Mouse (Mus musculus): ENCODE measurements around the gene Npat. TPM values are rescaled to one million over a fixed set of nuclear protein-coding genes. Genes with fewer than 3 reads are reported as not detected.
A peak's percentile ranks its signal among the peaks of the same experiment; 100 is the strongest.

Gene Npat
- polyA plus RNA-seq, 1 experiment from 2014 or later: 6.8 TPM

DNA sequence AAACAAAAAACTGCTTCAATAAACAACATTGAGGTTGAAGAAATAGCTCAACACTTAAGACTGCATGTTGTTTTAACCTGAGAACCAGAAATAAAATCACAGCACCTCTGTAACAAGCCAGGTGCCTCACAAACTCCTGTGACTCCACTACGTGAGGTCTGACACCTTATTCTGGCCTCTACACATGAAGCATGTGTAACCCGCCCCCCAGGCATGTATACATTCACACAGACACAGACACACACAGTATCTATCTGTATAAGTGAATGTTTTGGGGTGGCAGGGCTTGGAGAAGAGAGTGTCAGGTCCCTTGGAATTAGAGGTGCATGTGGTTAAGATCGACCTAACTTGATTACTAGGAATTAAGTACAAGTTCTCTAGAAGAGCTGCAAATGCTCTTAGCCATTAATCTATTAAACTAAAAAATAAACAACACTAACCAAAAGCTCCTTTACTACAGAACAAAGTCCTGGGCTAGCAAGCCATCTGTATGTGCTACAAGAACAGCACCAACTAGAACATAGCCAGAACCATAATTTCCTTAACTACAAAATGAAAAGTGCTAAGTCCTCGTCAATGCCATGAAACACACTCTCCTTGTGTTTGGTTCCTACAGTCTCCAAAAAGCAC, 60.2 kb downstream of the Npat start:
- Histone ChIP-seq H3K36me3 (ENCODE audit: insufficient read depth, low read length) (peaks cover 8% of the 10 kb centered on the region; the same call in 1 of the 2 replicates), H3K9ac (replicated peaks; ENCODE audit: low read depth) (no peak overlapping the region), H3K9me3 (ENCODE audit: low read length) (no peaks in the 10 kb centered on the region), H3K4me2 (replicated peaks; ENCODE audit: low read depth, low read length) (no peak overlapping the region), H3K27ac (ENCODE audit: low read length) (no peak overlapping the region), H3K4me3 (ENCODE audit: low read depth, low read length) (no peak overlapping the region), H3K27me3 (replicated peaks; ENCODE audit: insufficient read depth, low read length) (no peaks in the 10 kb centered on the region), H3K4me1 (ENCODE audit: insufficient read depth, low read depth, low read length) (no peaks in the 10 kb centered on the region)
- 86% methylated on average over 4 of the region's 4 CpGs for WGBS
- TF ChIP-seq EP300 (IDR thresholded peaks at IDR 0.05) (no peak), CTCF (IDR thresholded peaks at IDR 0.05) (no peak)
- DNase-seq (ENCODE audit: low spot score) (no peak), ATAC-seq (no peak)

DNA sequence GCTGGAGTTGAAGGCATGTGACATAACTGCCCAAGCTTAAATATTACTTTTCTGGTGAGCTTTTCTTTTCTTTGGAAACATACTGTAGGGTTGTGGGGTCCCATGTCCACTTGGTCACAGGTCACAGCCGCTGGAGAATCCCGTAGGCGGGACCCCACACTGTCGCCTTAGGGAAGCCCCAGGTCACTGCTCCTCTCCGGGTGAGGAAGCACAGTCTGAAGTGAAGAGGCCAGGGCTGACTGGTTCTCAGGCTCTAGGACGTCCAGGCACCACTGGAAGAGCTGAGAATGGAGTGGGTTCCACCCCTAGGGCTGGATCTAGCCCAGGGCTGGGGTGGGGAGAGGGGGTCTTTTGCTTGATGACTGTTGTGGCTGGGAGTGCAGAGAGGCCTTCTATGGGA, 61.8 kb downstream of the Npat start:
- no peak overlapping the region for H3K27ac ChIP-seq (ENCODE audit: low read length)
- DNase-seq (ENCODE audit: low spot score) (no peak), ATAC-seq (no peak)
- TF ChIP-seq CTCF (IDR thresholded peaks at IDR 0.05) (no peak), EP300 (IDR thresholded peaks at IDR 0.05) (no peak)
- H3K27me3 ChIP-seq (replicated peaks; ENCODE audit: insufficient read depth, low read length): no peaks in the 10 kb centered on the region
- 0 out of 2 replicates have a peak, but pooled peaks cover 4% of the 10 kb centered on the region for H3K4me1 ChIP-seq (ENCODE audit: insufficient read depth, low read depth, low read length)
- H3K9me3 ChIP-seq (ENCODE audit: low read length): no peaks in the 10 kb centered on the region
- peaks cover 4% of the 10 kb centered on the region; the same call in 1 of the 2 replicates for H3K36me3 ChIP-seq (ENCODE audit: insufficient read depth, low read length)
- 79% methylated on average over 6 of the region's 6 CpGs for WGBS
- no peak overlapping the region for H3K9ac ChIP-seq (replicated peaks; ENCODE audit: low read depth)
- H3K4me2 ChIP-seq (replicated peaks; ENCODE audit: low read depth, low read length): no peak overlapping the region
- no peak overlapping the region for H3K4me3 ChIP-seq (ENCODE audit: low read depth, low read length)

DNA sequence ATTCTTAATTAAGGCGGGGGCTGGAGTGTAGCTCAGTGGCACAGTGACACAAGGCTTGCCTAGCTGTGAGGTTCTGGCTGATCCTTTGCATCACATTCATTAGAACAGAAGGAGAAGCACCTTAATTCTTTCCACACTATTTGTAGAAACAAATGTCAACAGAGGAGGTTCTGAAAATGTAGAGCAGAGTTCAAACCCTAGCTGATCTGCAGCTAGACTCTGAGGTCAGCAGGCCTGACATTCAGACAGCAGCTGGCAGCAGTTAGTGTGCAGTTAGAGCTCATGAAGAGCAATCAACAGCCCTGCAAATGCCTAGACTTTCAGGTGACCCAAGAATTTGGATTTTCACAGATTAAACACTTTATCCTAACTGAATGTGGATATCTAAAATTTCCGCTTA, 64.7 kb downstream of the Npat start:
- H3K4me2 ChIP-seq (replicated peaks; ENCODE audit: low read depth, low read length): no peak overlapping the region
- ATAC-seq (no peak), DNase-seq (ENCODE audit: low spot score) (no peak)
- H3K9me3 ChIP-seq (ENCODE audit: low read length): no peaks in the 10 kb centered on the region
- H3K27ac ChIP-seq (ENCODE audit: low read length): no peak overlapping the region
- 0 out of 2 replicates have a peak overlapping the region, but pooled peaks have one; percentile 3 for H3K9ac ChIP-seq (replicated peaks; ENCODE audit: low read depth)
- TF ChIP-seq EP300 (IDR thresholded peaks at IDR 0.05) (no peak), CTCF (IDR thresholded peaks at IDR 0.05) (no peak)
- H3K4me1 ChIP-seq (ENCODE audit: insufficient read depth, low read depth, low read length): 0 out of 2 replicates have a peak, but pooled peaks cover 7% of the 10 kb centered on the region
- 88% methylated on average over 2 of the region's 2 CpGs for WGBS
- no peak overlapping the region for H3K4me3 ChIP-seq (ENCODE audit: low read depth, low read length)
- H3K36me3 ChIP-seq (ENCODE audit: insufficient read depth, low read length): no peaks in the 10 kb centered on the region
- H3K27me3 ChIP-seq (replicated peaks; ENCODE audit: insufficient read depth, low read length): no peaks in the 10 kb centered on the region

DNA sequence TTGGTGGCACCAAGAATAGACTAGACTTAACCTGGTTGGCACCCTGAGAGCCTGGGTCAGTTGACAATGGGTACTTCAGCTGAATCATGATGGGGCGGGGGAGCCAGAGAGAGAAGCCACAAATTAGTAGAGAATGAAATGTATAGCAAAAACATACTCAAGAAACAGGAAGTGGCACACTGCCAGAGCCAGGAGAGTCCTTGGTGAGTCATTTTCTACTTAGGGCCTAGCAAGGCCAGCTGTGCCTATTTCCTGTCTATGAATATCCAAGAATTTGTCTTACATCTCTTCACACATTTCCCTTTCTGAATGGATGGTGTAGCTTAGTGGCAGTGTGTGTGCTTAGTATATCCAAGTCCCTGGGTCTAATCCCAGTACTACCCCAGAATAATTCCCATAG, 66.5 kb downstream of the Npat start:
- Histone ChIP-seq H3K4me1 (ENCODE audit: insufficient read depth, low read depth, low read length) (0 out of 2 replicates have a peak, but pooled peaks cover 7% of the 10 kb centered on the region), H3K9me3 (ENCODE audit: low read length) (no peaks in the 10 kb centered on the region), H3K27ac (ENCODE audit: low read length) (0 out of 2 replicates have a peak overlapping the region, but pooled peaks have one; percentile 15), H3K4me2 (replicated peaks; ENCODE audit: low read depth, low read length) (no peak overlapping the region), H3K27me3 (replicated peaks; ENCODE audit: insufficient read depth, low read length) (no peaks in the 10 kb centered on the region), H3K4me3 (ENCODE audit: low read depth, low read length) (no peak overlapping the region), H3K36me3 (ENCODE audit: insufficient read depth, low read length) (no peaks in the 10 kb centered on the region), H3K9ac (replicated peaks; ENCODE audit: low read depth) (no peak overlapping the region)
- 38% methylated on average over 1 of the region's 1 CpGs for WGBS
- DNase-seq (ENCODE audit: low spot score): peak; percentile 82
- TF ChIP-seq CTCF (IDR thresholded peaks at IDR 0.05) (no peak), EP300 (IDR thresholded peaks at IDR 0.05) (no peak; the same call in 1 of the 2 replicates)
- peak; percentile 69 for ATAC-seq

DNA sequence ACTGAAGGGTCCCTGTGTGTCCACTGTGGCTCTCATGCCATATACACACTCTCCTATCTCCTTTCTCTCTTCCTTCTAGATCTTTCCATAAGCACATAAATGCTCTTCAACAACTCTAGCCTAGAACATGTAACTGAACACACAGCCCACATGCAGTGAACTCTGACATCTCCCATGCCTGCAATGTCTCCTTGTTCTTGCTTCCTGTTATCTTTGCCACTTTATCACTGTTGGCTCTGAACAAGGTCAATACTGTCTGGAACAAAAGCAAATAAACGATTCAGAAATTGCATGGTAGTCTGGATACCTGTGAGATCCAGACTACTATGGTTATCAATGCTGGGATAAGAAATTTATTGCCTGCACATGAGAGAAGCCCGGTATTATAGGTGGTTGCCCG, 67.0 kb downstream of the Npat start:
- H3K4me1 ChIP-seq (ENCODE audit: insufficient read depth, low read depth, low read length): 0 out of 2 replicates have a peak, but pooled peaks cover 7% of the 10 kb centered on the region
- DNase-seq (ENCODE audit: low spot score): no peak
- H3K4me3 ChIP-seq (ENCODE audit: low read depth, low read length): no peak overlapping the region
- 70% methylated on average over 3 of the region's 3 CpGs for whole genome bisulfite sequencing
- H3K27ac ChIP-seq (ENCODE audit: low read length): no peak overlapping the region
- H3K4me2 ChIP-seq (replicated peaks; ENCODE audit: low read depth, low read length): no peak overlapping the region
- no peaks in the 10 kb centered on the region for H3K36me3 ChIP-seq (ENCODE audit: insufficient read depth, low read length)
- H3K9ac ChIP-seq (replicated peaks; ENCODE audit: low read depth): no peak overlapping the region
- no peak for TF ChIP-seq EP300 (IDR thresholded peaks at IDR 0.05)
- no peak for TF ChIP-seq CTCF (IDR thresholded peaks at IDR 0.05)
- no peak for ATAC-seq
- no peaks in the 10 kb centered on the region for H3K9me3 ChIP-seq (ENCODE audit: low read length)
- no peaks in the 10 kb centered on the region for H3K27me3 ChIP-seq (replicated peaks; ENCODE audit: insufficient read depth, low read length)

DNA sequence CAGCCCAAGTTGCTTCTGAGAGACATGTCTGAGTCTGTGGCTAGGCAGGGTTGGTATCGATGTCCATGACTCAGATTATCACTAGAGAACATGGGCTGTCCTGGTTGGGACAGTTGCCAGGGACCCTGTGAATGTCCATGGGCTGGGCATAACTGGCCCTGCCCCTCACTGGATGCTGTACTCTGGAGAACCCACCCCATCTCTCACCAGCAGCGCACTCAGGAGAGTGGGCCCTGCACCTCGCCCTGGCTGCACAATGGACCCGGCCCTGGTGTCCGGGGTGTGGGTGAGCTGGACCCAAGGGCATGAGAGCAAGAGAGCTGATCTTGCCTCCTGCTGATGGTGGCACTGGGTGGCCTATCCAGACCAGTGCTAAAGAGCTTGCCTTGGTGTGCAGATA, 68.1 kb downstream of the Npat start:
- no peak for DNase-seq (ENCODE audit: low spot score)

More for the DNA sequence above, 68.1 kb downstream of the Npat start:
- Histone ChIP-seq H3K9ac (replicated peaks; ENCODE audit: low read depth) (no peak overlapping the region), H3K27ac (ENCODE audit: low read length) (no peak overlapping the region), H3K9me3 (ENCODE audit: low read length) (no peaks in the 10 kb centered on the region), H3K27me3 (replicated peaks; ENCODE audit: insufficient read depth, low read length) (no peaks in the 10 kb centered on the region), H3K4me2 (replicated peaks; ENCODE audit: low read depth, low read length) (no peak overlapping the region), H3K4me1 (ENCODE audit: insufficient read depth, low read depth, low read length) (0 out of 2 replicates have a peak, but pooled peaks cover 7% of the 10 kb centered on the region), H3K4me3 (ENCODE audit: low read depth, low read length) (no peak overlapping the region), H3K36me3 (ENCODE audit: insufficient read depth, low read length) (no peaks in the 10 kb centered on the region)
- no peak for ATAC-seq
- TF ChIP-seq CTCF (IDR thresholded peaks at IDR 0.05) (no peak), EP300 (IDR thresholded peaks at IDR 0.05) (no peak)
- 95% methylated on average over 5 of the region's 5 CpGs for WGBS
